Mouse (Mus musculus): ENCODE measurements around the gene Tfg. TPM values are rescaled to one million over a fixed set of nuclear protein-coding genes. Genes with fewer than 3 reads are reported as not detected.
A peak's percentile ranks its signal among the peaks of the same experiment; 100 is the strongest.

Gene Tfg
- total RNA-seq (2014; rRNA removed) (114 and 124 TPM in 2 replicates), polyA plus RNA-seq (2015; fragmentation: Nextera tagmentation; extraction: Ambion mirVana) (163 and 165 TPM in 2 replicates)

- Histone ChIP-seq H3K9ac (replicated peaks; ENCODE audit: low read length, poor library complexity, severe bottlenecking) (peak within 1 kb of the TSS; percentile 87), H3K27me3 (ENCODE audit: insufficient read depth, low read length) (no peaks in the 10 kb centered on the region), H3K36me3 (ENCODE audit: insufficient read depth, low read length) (no peaks in the 10 kb centered on the region), H3K27ac (ENCODE audit: low read depth, low read length) (peak within 1 kb of the TSS; percentile 95), H3K4me3 (ENCODE audit: low read depth, low read length) (peak within 1 kb of the TSS; percentile 85), H3K4me1 (ENCODE audit: insufficient read depth, low read length) (peaks cover 8% of the 10 kb centered on the region; the same call in 1 of the 2 replicates), H3K9me3 (ENCODE audit: low read length) (no peaks in the 10 kb centered on the region), H3K4me2 (ENCODE audit: low read depth, low read length, poor library complexity, severe bottlenecking) (peak within 1 kb of the TSS; percentile 65)
- DNase-seq (ENCODE audit: low spot score) (peak; percentile 100), ATAC-seq (ENCODE audit: low FRiP score) (peak; percentile 99)
- WGBS = under 1% methylated on average over 61 of the region's 62 CpGs
- TF ChIP-seq CTCF (IDR thresholded peaks at IDR 0.05) = no peak
Measured at GRCm38 (mm10) chr16:56717224-56718200, at the start of gene Tfg. Gene Tfg, minus strand, starts transcription at chr16:56717450.

GRCm38 (mm10) chr16:56729060-56729459, 11.8 kb upstream of the Tfg start:
- Histone ChIP-seq H3K4me2 (ENCODE audit: low read depth, low read length, poor library complexity, severe bottlenecking) (no peak overlapping the region), H3K4me3 (ENCODE audit: low read depth, low read length) (no peak overlapping the region), H3K9ac (replicated peaks; ENCODE audit: low read length, poor library complexity, severe bottlenecking) (no peak overlapping the region), H3K9me3 (ENCODE audit: low read length) (no peaks in the 10 kb centered on the region), H3K36me3 (ENCODE audit: insufficient read depth, low read length) (no peaks in the 10 kb centered on the region), H3K27me3 (ENCODE audit: insufficient read depth, low read length) (no peaks in the 10 kb centered on the region), H3K27ac (ENCODE audit: low read depth, low read length) (no peak overlapping the region), H3K4me1 (ENCODE audit: insufficient read depth, low read length) (no peaks in the 10 kb centered on the region)
- ATAC-seq (ENCODE audit: low FRiP score) = no peak
- WGBS = 32% methylated on average over 1 of the region's 1 CpGs
- TF ChIP-seq CTCF (IDR thresholded peaks at IDR 0.05) = no peak
- no peak for DNase-seq (ENCODE audit: low spot score)

GRCm38 (mm10) chr16:56724927-56725326, 7.7 kb upstream of the Tfg start:
- H3K9ac ChIP-seq (replicated peaks; ENCODE audit: low read length, poor library complexity, severe bottlenecking) = no peak overlapping the region
- no peak overlapping the region for H3K27ac ChIP-seq (ENCODE audit: low read depth, low read length)
- no peak overlapping the region for H3K4me3 ChIP-seq (ENCODE audit: low read depth, low read length)
- WGBS = 74% methylated on average over 10 of the region's 10 CpGs
- no peak for TF ChIP-seq CTCF (IDR thresholded peaks at IDR 0.05)
- H3K4me1 ChIP-seq (ENCODE audit: insufficient read depth, low read length) = no peaks in the 10 kb centered on the region
- H3K9me3 ChIP-seq (ENCODE audit: low read length) = no peaks in the 10 kb centered on the region
- DNase-seq (ENCODE audit: low spot score) (no peak), ATAC-seq (ENCODE audit: low FRiP score) (no peak)
- no peaks in the 10 kb centered on the region for H3K27me3 ChIP-seq (ENCODE audit: insufficient read depth, low read length)
- H3K4me2 ChIP-seq (ENCODE audit: low read depth, low read length, poor library complexity, severe bottlenecking) = no peak overlapping the region
- H3K36me3 ChIP-seq (ENCODE audit: insufficient read depth, low read length) = no peaks in the 10 kb centered on the region

- no peak for ATAC-seq (ENCODE audit: low FRiP score)
Measured at GRCm38 (mm10) chr16:56722357-56722756, 5.1 kb upstream of the Tfg start.

GRCm38 (mm10) chr16:56719031-56719430, 1.8 kb upstream of the Tfg start:
- no peak for DNase-seq (ENCODE audit: low spot score)
- H3K4me3 ChIP-seq (ENCODE audit: low read depth, low read length) = no peak overlapping the region
- TF ChIP-seq CTCF (IDR thresholded peaks at IDR 0.05) = no peak

More at GRCm38 (mm10) chr16:56722357-56722756, 5.1 kb upstream of the Tfg start:
- Histone ChIP-seq H3K36me3 (ENCODE audit: insufficient read depth, low read length) (no peaks in the 10 kb centered on the region), H3K27ac (ENCODE audit: low read depth, low read length) (no peak overlapping the region), H3K9ac (replicated peaks; ENCODE audit: low read length, poor library complexity, severe bottlenecking) (no peak overlapping the region), H3K4me2 (ENCODE audit: low read depth, low read length, poor library complexity, severe bottlenecking) (no peak overlapping the region), H3K4me1 (ENCODE audit: insufficient read depth, low read length) (no peaks in the 10 kb centered on the region), H3K9me3 (ENCODE audit: low read length) (no peaks in the 10 kb centered on the region), H3K4me3 (ENCODE audit: low read depth, low read length) (no peak overlapping the region), H3K27me3 (ENCODE audit: insufficient read depth, low read length) (no peaks in the 10 kb centered on the region)
- WGBS = 73% methylated on average over 4 of the region's 4 CpGs
- TF ChIP-seq CTCF (IDR thresholded peaks at IDR 0.05) = no peak
- no peak for DNase-seq (ENCODE audit: low spot score)

More at GRCm38 (mm10) chr16:56719031-56719430, 1.8 kb upstream of the Tfg start:
- no peak for ATAC-seq (ENCODE audit: low FRiP score)
- Histone ChIP-seq H3K36me3 (ENCODE audit: insufficient read depth, low read length) (no peaks in the 10 kb centered on the region), H3K27ac (ENCODE audit: low read depth, low read length) (no peak overlapping the region), H3K27me3 (ENCODE audit: insufficient read depth, low read length) (no peaks in the 10 kb centered on the region), H3K9me3 (ENCODE audit: low read length) (no peaks in the 10 kb centered on the region), H3K9ac (replicated peaks; ENCODE audit: low read length, poor library complexity, severe bottlenecking) (no peak overlapping the region), H3K4me1 (ENCODE audit: insufficient read depth, low read length) (peaks cover 8% of the 10 kb centered on the region; the same call in 1 of the 2 replicates), H3K4me2 (ENCODE audit: low read depth, low read length, poor library complexity, severe bottlenecking) (no peak overlapping the region)
